Mouse (Mus musculus) C2C12 (cell line): ENCODE measurements around the gene Pitpna. TPM values are rescaled to one million over a fixed set of nuclear protein-coding genes. Genes with fewer than 3 reads are reported as not detected.

ENCODE experiments used
- H3K27me3 ChIP-seq: one replicate; pipeline ENCODE4 v1.6.1; 2011; ENCODE audit not compliant: control insufficient read depth, insufficient read depth, insufficient read length
- H3K36me3 ChIP-seq: one replicate; pipeline ENCODE4 v1.6.1; 2011; ENCODE audit not compliant: control insufficient read depth, insufficient read depth
- H3K4me3 ChIP-seq: one replicate; pipeline ENCODE4 v1.5.1; 2011; ENCODE audit warnings: mild to moderate bottlenecking, control low read depth; ENCODE audit not compliant: poor library complexity, insufficient read depth, severe bottlenecking
- H3K79me2 ChIP-seq: one replicate; pipeline ENCODE4 v1.6.1; 2011; ENCODE audit not compliant: control insufficient read depth, insufficient read depth
- H3K79me3 ChIP-seq: one replicate; pipeline ENCODE4 v1.6.1; 2011; ENCODE audit warnings: low read depth, control low read depth
- H3ac ChIP-seq: one replicate; pipeline ENCODE3; 2011; ENCODE audit warnings: low read depth; ENCODE audit not compliant: control insufficient read depth, insufficient read length
- CEBPB ChIP-seq: IDR thresholded peaks from one replicate; pipeline ENCODE4 v1.6.1; 2011; ENCODE audit warnings: low read depth, mild to moderate bottlenecking, control low read depth, moderate library complexity
- CTCF ChIP-seq: IDR thresholded peaks from one replicate; pipeline ENCODE4 v1.5.1; 2011; ENCODE audit not compliant: control insufficient read depth, insufficient read depth, insufficient read length
- FOSL1 ChIP-seq: IDR thresholded peaks from one replicate; pipeline ENCODE4 v1.8.0; 2011; ENCODE audit warnings: mild to moderate bottlenecking, low read length; ENCODE audit not compliant: poor library complexity, insufficient read depth, severe bottlenecking
- MAX ChIP-seq: IDR thresholded peaks from one replicate; pipeline ENCODE4 v1.6.1; 2011; ENCODE audit warnings: mild to moderate bottlenecking, control low read depth
- MYOD1 ChIP-seq: IDR thresholded peaks from one replicate; pipeline ENCODE4 v1.6.1; 2011; ENCODE audit warnings: low read depth; ENCODE audit not compliant: control insufficient read depth, insufficient read length
- MYOG ChIP-seq: IDR thresholded peaks from one replicate; pipeline ENCODE4 v1.6.1; 2011; ENCODE audit not compliant: control insufficient read depth, insufficient read length; ENCODE audit errors: extremely low read depth
- USF1 ChIP-seq: IDR thresholded peaks from one replicate; pipeline ENCODE4 v1.6.1; 2011; ENCODE audit warnings: low read depth, mild to moderate bottlenecking, control low read depth, moderate library complexity
- polyA plus RNA-seq: library from polyadenylated mRNA; unstranded; fragments of >200 nt; fragmentation: generic; extraction: Trizol; gene quantifications from one replicate; pipeline ENCODE4 v1.2.1, GENCODE M21; 2012; ENCODE audit warnings: missing spikeins

Gene Pitpna
- polyA plus RNA-seq, 1 experiment: 118 TPM

DNA sequence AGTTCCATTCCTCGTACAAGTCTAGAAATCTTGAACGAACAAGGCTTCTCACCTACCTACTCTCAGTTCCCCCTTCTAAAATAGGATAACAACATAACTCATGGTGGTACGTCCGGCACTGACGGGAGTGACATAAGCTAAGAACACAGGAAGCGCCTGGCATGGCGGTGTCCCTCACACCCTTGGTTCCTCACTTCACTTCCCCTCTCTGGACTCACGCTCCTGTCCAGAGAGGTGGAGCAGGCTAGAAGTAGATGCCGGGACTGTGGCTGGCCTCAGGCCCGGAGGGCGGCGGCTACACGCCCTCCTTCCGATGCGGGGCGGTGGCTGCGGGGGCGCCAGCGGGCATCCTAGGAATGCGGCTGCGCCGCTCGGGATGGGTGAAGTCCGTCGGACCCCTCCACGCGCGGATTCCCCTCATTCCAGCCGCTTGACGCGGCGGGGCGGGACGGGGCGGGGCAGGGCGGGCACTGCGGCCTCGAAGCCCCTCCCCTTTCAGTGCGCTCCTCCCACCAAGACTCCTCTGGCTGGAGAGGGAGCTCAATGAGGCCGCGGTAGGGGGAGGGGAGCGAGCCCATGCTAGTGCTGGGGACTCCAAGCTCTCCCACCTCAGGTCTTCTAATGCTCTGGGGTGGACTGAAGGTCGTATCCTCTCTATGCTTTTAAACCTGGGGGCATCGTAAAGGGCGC lies 66.0 kb downstream of the Pitpna start:
- Histone ChIP-seq H3K4me3 (peak overlapping the region; percentile 88), H3K79me2 (peaks cover 63% of the 10 kb centered on the region), H3K27me3 (no peaks in the 10 kb centered on the region), H3K79me3 (peaks cover 37% of the 10 kb centered on the region), H3K36me3 (peaks cover 20% of the 10 kb centered on the region), H3ac (peak overlapping the region; percentile 49)
- TF ChIP-seq FOSL1 (no peak), MAX (peak; percentile 70)

DNA sequence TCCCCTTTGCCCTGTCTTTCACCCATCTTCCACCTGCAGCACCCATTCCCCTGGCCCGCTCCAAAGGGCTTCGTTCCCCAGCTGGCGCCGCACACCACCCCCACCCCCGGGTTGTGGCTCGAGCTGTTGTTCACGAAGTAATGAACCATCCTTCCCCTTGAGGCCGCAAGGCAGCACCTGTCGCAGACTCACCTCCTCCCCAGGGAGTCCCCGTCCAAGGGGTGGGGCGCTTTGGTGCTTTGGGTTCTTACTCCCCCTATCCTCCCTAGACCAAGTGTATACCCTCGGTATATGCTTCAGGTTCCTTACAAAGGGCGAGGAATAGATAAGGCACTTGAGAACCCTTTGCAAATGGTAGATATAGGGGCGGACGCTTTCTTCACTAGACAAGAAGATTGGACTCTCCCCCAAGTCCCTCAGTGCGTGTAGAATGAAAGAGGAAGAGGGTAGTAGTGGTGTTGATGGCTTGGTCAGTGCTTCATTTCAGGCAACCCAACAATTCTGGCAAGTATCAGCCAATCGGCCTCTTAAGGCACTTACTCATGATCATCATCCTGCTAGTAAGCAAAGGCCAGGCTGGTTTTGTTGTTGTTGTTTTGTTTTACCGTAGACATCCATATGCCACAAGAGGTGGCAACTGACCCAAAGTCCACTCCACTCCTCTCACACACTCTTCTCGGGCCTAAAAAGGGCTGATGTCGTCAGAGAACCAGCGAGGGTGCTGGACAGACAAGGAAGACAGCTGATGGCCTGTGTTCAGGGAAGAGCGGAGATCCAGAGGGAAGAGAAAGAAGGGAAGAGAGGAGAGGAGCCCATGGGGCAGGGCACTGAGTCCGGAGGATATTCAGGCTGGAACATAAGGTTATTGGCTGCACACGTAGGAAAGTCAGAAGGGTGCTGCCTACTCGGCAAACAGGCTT lies 66.8 kb downstream of the Pitpna start:
- Histone ChIP-seq H3K27me3 (no peaks in the 10 kb centered on the region), H3ac (peak overlapping the region; percentile 51), H3K36me3 (peaks cover 28% of the 10 kb centered on the region), H3K79me3 (peaks cover 39% of the 10 kb centered on the region), H3K79me2 (peaks cover 71% of the 10 kb centered on the region), H3K4me3 (peak overlapping the region; percentile 62)
- no peak for TF ChIP-seq USF1
- TF ChIP-seq MYOD1: peak; percentile 45

DNA sequence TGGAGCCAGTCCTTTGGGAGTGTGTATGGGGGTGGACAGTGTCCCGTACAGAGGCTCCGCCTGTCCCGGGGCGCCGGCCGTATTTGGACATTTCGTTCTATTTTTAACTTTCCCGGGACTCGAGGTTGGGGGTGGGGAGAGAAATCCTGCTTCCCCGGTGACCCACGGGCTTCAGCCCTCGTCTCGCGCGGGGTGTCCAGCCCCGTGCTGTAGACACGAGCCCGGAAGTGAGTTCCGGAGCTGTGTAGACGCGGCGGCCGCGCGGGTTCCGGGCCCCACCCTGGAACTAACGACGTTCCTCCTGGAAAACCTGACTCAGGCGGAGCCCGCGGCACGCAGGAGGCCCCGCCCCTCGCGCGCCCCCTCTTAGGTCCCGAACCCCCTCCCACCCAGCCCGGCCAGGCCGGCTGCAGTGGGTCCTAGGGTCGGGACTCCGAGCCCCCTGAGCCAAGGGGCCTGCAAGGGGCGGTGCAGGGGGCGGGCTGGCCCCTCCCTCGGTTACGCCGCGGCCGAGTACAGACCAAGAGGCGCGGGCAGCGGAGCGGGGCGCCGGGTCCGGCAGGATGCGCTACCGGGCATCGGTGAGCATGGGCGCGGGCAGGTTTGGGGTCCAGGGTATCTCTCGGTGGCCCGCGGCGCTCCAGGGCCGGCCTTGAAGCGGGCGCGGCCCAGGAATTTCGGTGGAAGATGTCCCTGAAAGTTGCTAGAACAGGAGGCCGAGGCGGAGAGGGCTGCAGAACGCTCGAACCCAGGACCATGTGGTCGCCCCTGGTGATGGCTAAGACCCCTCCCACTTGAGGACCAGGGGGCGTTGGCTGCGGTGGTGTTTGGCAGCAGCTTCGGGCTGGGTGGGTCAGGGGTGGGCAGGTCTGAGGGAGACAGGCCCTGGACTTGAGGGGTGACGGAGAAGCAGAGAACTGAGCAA lies 68.0 kb downstream of the Pitpna start:
- Histone ChIP-seq H3ac (peak overlapping the region; percentile 56), H3K79me3 (peaks cover 39% of the 10 kb centered on the region), H3K27me3 (no peaks in the 10 kb centered on the region), H3K79me2 (peaks cover 82% of the 10 kb centered on the region), H3K36me3 (peaks cover 38% of the 10 kb centered on the region), H3K4me3 (peak overlapping the region; percentile 62)
- TF ChIP-seq MAX (peak; percentile 41), MYOG (no peak)

DNA sequence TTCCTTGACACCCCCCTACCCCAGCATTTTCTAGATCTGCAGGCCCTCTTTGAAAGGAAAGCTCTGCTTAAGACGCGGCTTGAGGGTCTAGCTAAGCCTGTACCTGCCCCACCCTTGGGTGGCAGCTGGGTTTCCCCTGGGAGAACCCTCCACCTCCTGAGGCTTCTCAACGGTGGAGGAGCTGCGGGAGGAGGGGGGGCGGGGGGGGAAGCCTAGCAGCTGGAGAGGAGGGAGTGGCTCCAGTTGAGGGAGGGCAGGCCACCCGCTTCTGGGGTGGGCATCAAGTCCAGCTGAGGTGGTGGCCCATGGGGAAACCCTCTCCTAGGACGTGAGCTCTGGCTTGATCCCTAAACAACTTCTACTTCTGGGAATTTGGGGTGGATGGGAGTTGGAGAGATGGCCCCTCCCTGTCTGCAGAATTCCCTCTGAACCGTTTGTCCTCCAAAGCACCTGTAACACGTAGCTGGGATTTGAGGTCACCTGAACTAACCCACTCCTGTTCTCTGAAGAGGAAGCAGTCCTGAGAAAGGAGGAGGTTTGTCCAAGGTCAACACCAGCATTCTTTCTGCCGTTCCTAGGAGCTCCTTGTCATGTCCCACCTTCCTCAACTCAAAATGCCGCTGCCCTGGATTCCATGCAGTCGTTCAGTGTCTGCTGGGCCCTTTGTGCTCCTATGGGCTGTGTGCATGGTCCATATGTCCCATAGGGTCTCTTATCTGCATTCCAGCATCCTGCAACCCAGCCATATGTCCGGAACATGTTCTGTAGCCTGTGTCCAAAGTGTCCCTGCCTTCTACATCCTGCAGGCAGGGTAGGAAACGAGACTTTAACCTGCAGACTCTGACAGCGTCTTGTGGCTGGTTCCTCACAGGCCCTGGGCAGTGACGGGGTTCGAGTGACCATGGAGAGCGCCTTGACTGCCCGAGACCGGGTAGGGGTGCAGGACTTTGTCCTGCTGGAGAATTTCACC lies 69.0 kb downstream of the Pitpna start:
- Histone ChIP-seq H3K4me3 (peak overlapping the region; percentile 62), H3K79me3 (peaks cover 39% of the 10 kb centered on the region), H3K27me3 (no peaks in the 10 kb centered on the region), H3K79me2 (peaks cover 89% of the 10 kb centered on the region), H3K36me3 (peaks cover 49% of the 10 kb centered on the region), H3ac (peak overlapping the region; percentile 56)
- TF ChIP-seq CEBPB: no peak
- TF ChIP-seq MYOD1: no peak
- no peak for TF ChIP-seq FOSL1
- no peak for TF ChIP-seq MYOG
- no peak for TF ChIP-seq USF1
- no peak for TF ChIP-seq MAX
- TF ChIP-seq CTCF: no peak

DNA sequence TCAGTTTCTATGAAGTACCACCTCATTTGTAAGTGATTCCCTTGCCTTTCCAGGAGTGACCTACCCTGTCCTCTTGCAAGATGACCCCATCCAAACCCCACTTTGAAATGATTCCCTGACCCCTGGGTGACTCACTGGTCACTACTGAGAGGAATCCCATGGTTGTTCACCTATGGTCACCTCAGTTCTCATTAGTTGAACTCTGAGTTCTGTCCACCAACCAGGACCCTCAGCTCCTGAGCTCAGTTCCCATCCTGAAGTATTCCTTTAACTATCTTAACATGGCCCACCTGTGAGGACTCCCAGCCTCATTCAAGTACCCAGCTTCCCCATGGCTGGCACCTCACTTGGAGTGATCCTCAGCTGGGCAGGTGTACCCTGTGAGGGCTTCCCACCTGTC lies 69.9 kb downstream of the Pitpna start:
- Histone ChIP-seq H3K79me3 (peaks cover 33% of the 10 kb centered on the region), H3K36me3 (peaks cover 58% of the 10 kb centered on the region), H3K79me2 (peaks cover 79% of the 10 kb centered on the region), H3K4me3 (no peak overlapping the region), H3K27me3 (no peaks in the 10 kb centered on the region), H3ac (no peak overlapping the region)
- TF ChIP-seq MYOG (no peak), CEBPB (no peak), MAX (no peak), USF1 (no peak), MYOD1 (no peak), FOSL1 (no peak), CTCF (no peak)
